Mouse (Mus musculus) midbrain, embryonic 11.5 days (tissue): ENCODE data around the gene Golim4. TPM values are rescaled to one million over a fixed set of nuclear protein-coding genes. Genes with fewer than 3 reads are reported as not detected.

Experiments used
- ATAC-seq: fragments of 200-750 bp; cut with Nextera tagmentation; 2 replicates; pipeline ENCODE4 v1.8.0; 2017; ENCODE audit warnings: moderate TSS enrichment, moderate library complexity; ENCODE audit not compliant: low FRiP score
- DNase-seq: peaks from one replicate; pipeline ENCODE4 v3.0.0; 2015; ENCODE audit warnings: low spot score; ENCODE audit errors: missing footprints
- H3K27ac ChIP-seq: fragments of 300-500 bp; sonication (generic); 2 replicates; pipeline ENCODE4 v1.5.1; 2014; ENCODE audit warnings: low read depth, low read length
- H3K27me3 ChIP-seq: fragments of 300-500 bp; sonication (generic); 2 replicates; pipeline ENCODE4 v1.6.1; 2014; ENCODE audit warnings: mild to moderate bottlenecking, low read length, moderate library complexity, mixed read lengths; ENCODE audit not compliant: control insufficient read depth, insufficient read depth
- H3K36me3 ChIP-seq: fragments of 300-500 bp; sonication (generic); 2 replicates; pipeline ENCODE4 v1.6.1; 2014; ENCODE audit warnings: mild to moderate bottlenecking, low read length, moderate library complexity, mixed read lengths; ENCODE audit not compliant: control insufficient read depth, insufficient read depth
- H3K4me1 ChIP-seq: fragments of 300-500 bp; sonication (generic); 2 replicates; pipeline ENCODE4 v1.6.1; 2014; ENCODE audit warnings: low read length; ENCODE audit not compliant: control insufficient read depth, insufficient read depth
- H3K4me2 ChIP-seq: fragments of 300-500 bp; sonication (generic); 2 replicates; pipeline ENCODE4 v1.6.1; 2014; ENCODE audit warnings: mild to moderate bottlenecking, moderate library complexity
- H3K4me3 ChIP-seq: fragments of 300-500 bp; sonication (generic); 2 replicates; pipeline ENCODE4 v1.5.1; 2014; ENCODE audit warnings: low read depth, low read length
- H3K9ac ChIP-seq: fragments of 300-500 bp; sonication (generic); 2 replicates; pipeline ENCODE4 v1.6.1; 2014; ENCODE audit warnings: low read length
- H3K9me3 ChIP-seq: fragments of 300-500 bp; sonication (generic); 2 replicates; pipeline ENCODE4 v1.6.1; 2016; ENCODE audit warnings: low read length; ENCODE audit not compliant: control insufficient read depth
- WGBS: fragments of 180-500 bp; shearing (Covaris S2); extraction: QIAGEN DNeasy Blood & Tissue Kit; methylation state at CpG from one replicate; pipeline ENCODE4 v1.1.7; 2014; 5-methylcytosine and 5-hydroxymethylcytosine counted together
- polyA plus RNA-seq: library from polyadenylated mRNA; unstranded; fragments of >200 nt; fragmentation: Nextera tagmentation; extraction: Ambion mirVana; gene quantifications from 2 replicates; pipeline ENCODE4 v1.2.1, GENCODE M21; 2014

Gene Golim4
- polyA plus RNA-seq, 1 experiment from 2014 or later: 46.7 TPM

DNA sequence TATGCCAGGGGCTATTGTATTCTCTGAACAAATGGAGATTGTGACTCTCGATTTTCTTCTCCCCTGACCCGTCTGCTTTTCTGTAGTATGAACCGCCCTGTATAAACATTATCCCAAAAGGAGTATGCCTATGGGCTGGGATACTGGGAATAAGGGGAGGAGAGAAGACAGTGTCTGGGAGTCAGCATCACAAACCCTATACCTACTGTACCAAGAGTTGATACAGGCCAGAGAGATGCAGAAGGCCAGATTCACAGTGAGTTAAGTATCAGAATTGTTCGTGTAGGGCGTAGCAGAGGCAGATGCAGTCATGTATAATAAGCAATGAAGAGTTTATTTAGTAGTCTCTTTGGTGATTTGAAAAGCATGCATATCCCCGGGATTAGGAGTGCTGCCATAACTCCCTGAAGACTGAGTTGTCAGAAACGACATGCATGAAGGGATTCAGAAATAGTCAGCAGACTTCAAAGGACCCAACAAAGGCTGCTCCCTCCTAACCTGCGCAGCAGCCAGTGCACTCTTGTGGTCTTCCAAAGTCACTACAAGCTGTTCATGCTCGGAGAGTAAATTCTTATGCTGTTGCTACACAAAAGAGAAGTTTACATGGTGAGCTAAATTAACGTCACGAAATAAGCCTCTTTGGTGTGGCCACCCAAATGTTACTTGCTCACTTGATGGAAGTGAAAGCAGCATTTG, 54.7 kb downstream of the Golim4 start:
- H3K4me1 ChIP-seq: no peaks in the 10 kb centered on the region
- no peak overlapping the region for H3K9ac ChIP-seq
- H3K27ac ChIP-seq: no peak overlapping the region
- H3K4me3 ChIP-seq: no peak overlapping the region
- H3K4me2 ChIP-seq: no peak overlapping the region
- H3K36me3 ChIP-seq: peaks cover 4% of the 10 kb centered on the region; the same call in 1 of the 2 replicates
- DNase-seq (no peak), ATAC-seq (peak; percentile 72; the same call in 1 of the 2 replicates)
- no peaks in the 10 kb centered on the region for H3K9me3 ChIP-seq
- no peaks in the 10 kb centered on the region for H3K27me3 ChIP-seq
- 82% methylated on average over 11 of the region's 11 CpGs for WGBS

GRCm38 (mm10) chr3:75895075-75895474, 61.7 kb downstream of the Golim4 start:
- no peak overlapping the region for H3K4me2 ChIP-seq
- 88% methylated on average over 5 of the region's 5 CpGs for whole genome bisulfite sequencing
- H3K9ac ChIP-seq: no peak overlapping the region
- DNase-seq: no peak
- no peak overlapping the region for H3K27ac ChIP-seq
- H3K36me3 ChIP-seq: peaks cover 12% of the 10 kb centered on the region
- H3K4me1 ChIP-seq: no peaks in the 10 kb centered on the region
- no peak overlapping the region for H3K4me3 ChIP-seq
- no peaks in the 10 kb centered on the region for H3K9me3 ChIP-seq
- no peak for ATAC-seq
- no peaks in the 10 kb centered on the region for H3K27me3 ChIP-seq

GRCm38 (mm10) chr3:75891581-75891980, 65.2 kb downstream of the Golim4 start:
- H3K36me3 ChIP-seq: peaks cover 14% of the 10 kb centered on the region

GRCm38 (mm10) chr3:75889323-75889722, 67.4 kb downstream of the Golim4 start:
- no peak for DNase-seq
- Histone ChIP-seq H3K27me3 (no peaks in the 10 kb centered on the region), H3K36me3 (peaks cover 14% of the 10 kb centered on the region), H3K9ac (no peak overlapping the region), H3K4me3 (no peak overlapping the region), H3K4me2 (no peak overlapping the region), H3K4me1 (no peaks in the 10 kb centered on the region), H3K9me3 (no peaks in the 10 kb centered on the region), H3K27ac (no peak overlapping the region)
- no peak for ATAC-seq
- WGBS: 88% methylated on average over 1 of the region's 1 CpGs

More at GRCm38 (mm10) chr3:75891581-75891980, 65.2 kb downstream of the Golim4 start:
- no peak overlapping the region for H3K9ac ChIP-seq
- H3K27me3 ChIP-seq: no peaks in the 10 kb centered on the region
- H3K9me3 ChIP-seq: no peaks in the 10 kb centered on the region
- H3K4me1 ChIP-seq: no peaks in the 10 kb centered on the region
- no peak for ATAC-seq
- no peak overlapping the region for H3K27ac ChIP-seq
- 93% methylated on average over 3 of the region's 3 CpGs for WGBS
- no peak for DNase-seq
- H3K4me3 ChIP-seq: no peak overlapping the region
- H3K4me2 ChIP-seq: no peak overlapping the region

- Histone ChIP-seq H3K36me3 (peaks cover 10% of the 10 kb centered on the region), H3K9me3 (peaks cover 3% of the 10 kb centered on the region; the same call in 1 of the 2 replicates), H3K27ac (no peak overlapping the region), H3K4me1 (no peaks in the 10 kb centered on the region), H3K4me3 (no peak overlapping the region), H3K4me2 (no peak overlapping the region), H3K27me3 (no peaks in the 10 kb centered on the region), H3K9ac (no peak overlapping the region)
- no peak for DNase-seq
- 91% methylated on average over 1 of the region's 1 CpGs for WGBS
- ATAC-seq: no peak
Measured at GRCm38 (mm10) chr3:75881582-75881981, 75.2 kb downstream of the Golim4 start.

GRCm38 (mm10) chr3:75879269-75879668, 77.5 kb downstream of the Golim4 start:
- H3K27me3 ChIP-seq: no peaks in the 10 kb centered on the region
- no peak overlapping the region for H3K27ac ChIP-seq
- 86% methylated on average over 2 of the region's 2 CpGs for WGBS
- H3K4me1 ChIP-seq: no peaks in the 10 kb centered on the region
- no peak for DNase-seq
- H3K4me2 ChIP-seq: no peak overlapping the region
- H3K9ac ChIP-seq: no peak overlapping the region
- no peak for ATAC-seq
- peaks cover 3% of the 10 kb centered on the region; the same call in 1 of the 2 replicates for H3K9me3 ChIP-seq
- peaks cover 10% of the 10 kb centered on the region for H3K36me3 ChIP-seq
- no peak overlapping the region for H3K4me3 ChIP-seq

GRCm38 (mm10) chr3:75868886-75869285, 87.9 kb downstream of the Golim4 start:
- DNase-seq (no peak), ATAC-seq (no peak)
- Histone ChIP-seq H3K27me3 (no peaks in the 10 kb centered on the region), H3K27ac (no peak overlapping the region), H3K4me2 (no peak overlapping the region), H3K9ac (no peak overlapping the region), H3K9me3 (no peaks in the 10 kb centered on the region), H3K4me3 (no peak overlapping the region), H3K36me3 (no peaks in the 10 kb centered on the region), H3K4me1 (no peaks in the 10 kb centered on the region)
- 69% methylated on average over 1 of the region's 1 CpGs for WGBS

- ATAC-seq: no peak
- no peaks in the 10 kb centered on the region for H3K27me3 ChIP-seq
- H3K9ac ChIP-seq: no peak overlapping the region
- WGBS: 31% methylated on average over 2 of the region's 2 CpGs
- DNase-seq: no peak
- H3K27ac ChIP-seq: no peak overlapping the region
- H3K4me2 ChIP-seq: no peak overlapping the region
- no peaks in the 10 kb centered on the region for H3K9me3 ChIP-seq
- no peaks in the 10 kb centered on the region for H3K4me1 ChIP-seq
- no peaks in the 10 kb centered on the region for H3K36me3 ChIP-seq
- no peak overlapping the region for H3K4me3 ChIP-seq
Measured at GRCm38 (mm10) chr3:75864203-75864602, 92.5 kb downstream of the Golim4 start.

GRCm38 (mm10) chr3:75861677-75862076, 95.1 kb downstream of the Golim4 start:
- H3K36me3 ChIP-seq: no peaks in the 10 kb centered on the region
- no peaks in the 10 kb centered on the region for H3K4me1 ChIP-seq
- H3K9me3 ChIP-seq: no peaks in the 10 kb centered on the region
- no peak overlapping the region for H3K27ac ChIP-seq
- no peak overlapping the region for H3K9ac ChIP-seq
- peak; percentile 90 for DNase-seq
- no peak overlapping the region for H3K4me2 ChIP-seq
- H3K27me3 ChIP-seq: no peaks in the 10 kb centered on the region
- WGBS: 31% methylated on average over 4 of the region's 4 CpGs
- no peak for ATAC-seq
- H3K4me3 ChIP-seq: no peak overlapping the region
